Mouse (Mus musculus) neural tube, embryonic 10.5 days (tissue): ENCODE measurements at regions not wholly inside any gene's neighbourhood (a gene's known extent, or its start where the extent isn't known, plus 50 kb on each side); places are given as distances from the start of the nearest gene placed in this dataset.
"Not testable (repeated sequence)": the region's sequence is repeated elsewhere in the genome, so short reads cannot be mapped to it uniquely, and the experiment has no call there.

Experiments
- DNase-seq: peaks from one replicate; pipeline ENCODE4 v3.0.0-alpha.2; 2017; ENCODE audit warnings: low spot score; ENCODE audit errors: extremely low spot score

DNA sequence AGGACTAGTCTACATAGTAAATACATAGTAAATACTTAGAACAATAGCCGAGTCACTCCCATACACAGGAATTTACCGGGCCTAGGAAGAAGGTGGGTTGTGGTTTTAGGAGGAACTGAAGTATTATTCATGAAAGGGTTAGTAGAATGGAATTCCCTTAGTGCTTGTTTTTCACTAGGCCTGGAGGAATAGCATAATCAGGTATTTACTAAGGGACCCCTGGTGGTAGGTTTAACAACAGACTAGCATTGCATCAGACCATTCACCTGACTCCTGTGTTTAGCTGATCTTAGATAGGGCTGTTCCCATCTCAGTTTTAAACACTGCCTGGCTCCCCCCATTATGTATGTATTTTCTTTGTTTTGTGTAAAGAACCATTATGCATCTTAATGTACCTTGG is 339.0 kb downstream of the Dync2h1 start:
- not testable (repeated sequence) for DNase-seq

- DNase-seq: not testable (repeated sequence)
These were observed 349.3 kb downstream of the Dync2h1 start for GRCm38 (mm10) chr9:6834936-6835335.

DNA sequence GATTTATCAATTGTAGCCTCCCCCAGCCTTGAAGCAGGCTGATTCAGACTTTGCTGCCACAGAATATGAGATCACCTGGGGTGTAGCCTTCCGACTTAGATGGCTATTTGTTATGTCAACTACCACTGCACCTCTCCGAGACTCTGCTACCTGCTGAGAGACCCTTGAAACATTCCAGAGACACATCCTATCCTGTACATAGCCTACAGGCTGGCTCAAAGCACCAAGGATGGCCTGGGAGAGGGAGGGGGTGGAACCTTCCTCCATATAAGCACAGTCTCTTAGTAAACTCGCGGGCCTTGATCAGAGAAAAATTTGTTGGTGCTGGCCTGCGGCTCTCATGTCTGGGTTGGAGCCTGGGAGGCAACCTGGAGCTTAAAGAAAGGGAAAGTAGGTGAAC is 349.8 kb downstream of the Dync2h1 start:
- DNase-seq: no peak

DNA sequence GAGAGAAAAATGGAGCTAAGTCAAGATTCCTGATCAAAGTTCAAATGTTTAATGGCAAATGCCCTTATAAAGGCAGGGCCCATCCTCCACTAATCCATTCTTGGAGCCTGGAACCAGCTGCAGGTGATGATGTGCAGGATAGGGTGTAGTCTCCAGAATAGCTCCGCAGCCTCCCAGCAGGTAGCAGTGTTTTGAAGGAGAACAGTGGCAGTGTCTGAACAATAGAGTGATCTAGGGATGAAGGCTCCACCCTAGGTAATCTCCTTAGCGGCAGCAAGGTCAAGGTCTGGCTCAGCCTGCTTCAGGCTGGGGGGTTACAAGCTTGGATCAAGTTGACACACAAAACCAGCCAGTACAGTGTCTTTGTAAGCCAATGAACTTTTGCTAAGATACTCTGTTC is 351.4 kb downstream of the Dync2h1 start:
- DNase-seq: no peak

DNA sequence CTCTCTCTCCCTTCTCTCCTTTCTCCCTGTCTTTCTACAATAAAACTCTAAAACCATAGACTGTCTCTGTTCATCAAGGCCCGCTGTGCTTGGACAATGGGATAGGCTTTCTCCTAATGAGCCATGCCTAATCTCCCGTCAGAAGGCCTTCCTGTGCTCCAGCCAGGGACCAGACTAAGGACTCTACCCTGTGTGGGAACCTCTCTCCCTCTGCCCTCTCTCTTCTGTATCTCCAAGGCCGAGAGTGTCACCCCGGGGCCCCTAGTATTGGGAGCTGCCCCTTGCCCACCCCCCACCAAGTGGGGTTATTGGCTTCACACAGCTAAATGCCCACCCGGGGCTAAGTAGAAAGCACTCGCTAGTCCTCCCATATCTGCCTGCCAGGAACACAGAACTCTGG is 352.6 kb downstream of the Dync2h1 start:
- DNase-seq: not testable (repeated sequence)

DNA sequence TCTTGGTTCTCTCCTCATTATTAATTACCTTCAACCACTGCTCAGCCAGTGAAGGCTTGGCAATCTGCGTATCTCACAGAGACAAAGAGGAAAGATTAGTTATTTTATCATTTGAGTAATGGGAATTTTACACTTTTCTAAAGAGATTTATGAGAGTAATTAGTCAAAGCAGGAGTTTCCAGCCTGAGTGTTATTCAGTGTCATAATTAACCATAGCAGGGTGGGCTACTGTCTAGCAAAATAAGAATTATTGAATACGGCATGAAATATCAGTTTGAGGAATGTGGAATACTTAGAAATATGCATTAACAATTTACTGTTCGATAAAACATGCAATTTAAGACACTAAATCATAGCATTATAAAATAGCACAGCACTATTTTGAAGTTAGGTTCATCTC is 357.7 kb downstream of the Dync2h1 start:
- DNase-seq: no peak

- DNase-seq: no peak
These were observed 358.6 kb downstream of the Dync2h1 start for GRCm38 (mm10) chr9:6825609-6826008.

DNA sequence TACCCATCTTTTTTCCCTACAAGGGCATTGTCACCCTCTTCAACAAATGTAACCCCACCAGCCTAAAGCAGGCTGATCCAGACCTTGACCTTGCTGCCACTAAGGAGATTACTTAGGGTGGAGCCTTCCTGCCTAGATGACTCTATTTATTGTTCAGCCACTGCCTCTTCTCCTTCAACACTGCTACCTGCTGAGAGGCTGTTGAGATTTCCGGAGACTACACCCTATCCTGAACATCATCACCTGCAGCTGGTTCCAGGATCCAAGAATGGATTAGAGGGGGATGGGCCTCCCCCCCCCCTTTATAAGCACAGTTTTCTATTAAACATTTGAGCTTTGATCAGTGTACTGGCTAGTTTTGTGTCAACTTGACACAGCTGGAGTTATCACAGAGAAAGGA is 360.3 kb downstream of the Dync2h1 start:
- not testable (repeated sequence) for DNase-seq

DNA sequence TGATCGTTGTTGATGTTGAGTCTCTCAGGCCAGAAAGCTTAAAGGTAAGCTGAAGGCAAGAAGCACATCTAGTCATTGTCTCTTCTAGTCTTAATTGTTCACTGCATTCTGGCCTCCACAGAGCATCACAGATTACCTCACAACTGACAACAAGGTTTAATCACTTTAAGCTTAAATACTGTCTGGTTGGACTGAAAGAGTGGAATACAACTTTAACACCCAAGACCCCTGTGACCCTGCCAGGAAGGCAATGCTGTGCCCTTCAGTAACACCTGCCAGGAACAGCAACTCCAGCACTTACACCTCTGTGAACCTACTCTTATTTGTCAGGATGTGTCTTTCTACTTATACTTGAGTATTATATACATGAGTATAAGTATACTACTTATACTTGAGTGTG is 360.7 kb downstream of the Dync2h1 start:
- no peak for DNase-seq

GRCm38 (mm10) chr9:6776671-6777070 is 407.6 kb downstream of the Dync2h1 start:
- DNase-seq: no peak

GRCm38 (mm10) chr9:6741478-6741877 is 442.8 kb downstream of the Dync2h1 start:
- DNase-seq: no peak

DNA sequence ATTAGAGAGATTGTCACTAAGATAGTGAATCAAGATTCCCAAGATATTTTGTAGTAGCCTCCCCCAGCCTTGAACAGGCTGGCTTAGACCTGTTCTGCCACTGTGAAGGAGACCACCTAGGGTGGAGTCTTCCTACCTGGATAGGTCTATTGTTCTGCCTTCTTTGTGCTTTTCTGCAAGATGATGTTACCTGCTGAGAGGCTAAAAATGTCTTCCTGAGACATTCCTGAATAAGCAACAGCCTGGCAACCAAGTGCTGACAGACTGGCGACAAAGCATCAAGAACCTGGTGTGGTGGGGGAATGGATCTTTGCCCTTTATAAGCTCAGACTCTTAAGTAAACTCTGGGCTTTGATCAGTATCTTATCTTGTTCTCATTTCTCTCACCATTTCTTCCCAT is 447.8 kb downstream of the Dync2h1 start:
- no peak for DNase-seq

DNA sequence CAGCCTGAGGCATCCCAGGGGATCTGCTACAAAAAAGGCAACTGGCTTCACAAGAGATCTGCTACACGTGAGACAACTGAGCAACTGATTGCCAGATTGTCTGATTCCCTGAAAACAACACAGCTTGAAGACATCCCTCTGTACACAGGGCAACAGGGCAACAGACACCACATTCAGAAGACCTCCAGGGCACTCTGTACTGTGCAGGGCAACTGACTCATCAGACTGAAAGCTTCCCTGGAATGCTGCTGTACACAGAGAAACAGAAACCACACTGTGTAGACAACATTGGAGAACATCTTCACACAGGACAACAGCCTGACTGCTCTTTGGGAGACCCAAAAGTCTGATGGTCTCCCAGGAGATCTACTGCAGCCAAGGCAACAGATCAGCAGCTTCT is 456.8 kb upstream of the Ddi1 start:
- no peak for DNase-seq

- no peak for DNase-seq
These were observed 407.6 kb upstream of the Ddi1 start for GRCm38 (mm10) chr9:6677225-6677718.

- DNase-seq: peak; percentile 47
These were observed 398.6 kb upstream of the Ddi1 start for GRCm38 (mm10) chr9:6668001-6668969.

GRCm38 (mm10) chr9:6665679-6666078 is 396.0 kb upstream of the Ddi1 start:
- DNase-seq: no peak

GRCm38 (mm10) chr9:6652267-6652994 is 382.8 kb upstream of the Ddi1 start:
- DNase-seq: no peak

- no peak for DNase-seq
These were observed 382.1 kb upstream of the Ddi1 start for GRCm38 (mm10) chr9:6651572-6652236.

DNA sequence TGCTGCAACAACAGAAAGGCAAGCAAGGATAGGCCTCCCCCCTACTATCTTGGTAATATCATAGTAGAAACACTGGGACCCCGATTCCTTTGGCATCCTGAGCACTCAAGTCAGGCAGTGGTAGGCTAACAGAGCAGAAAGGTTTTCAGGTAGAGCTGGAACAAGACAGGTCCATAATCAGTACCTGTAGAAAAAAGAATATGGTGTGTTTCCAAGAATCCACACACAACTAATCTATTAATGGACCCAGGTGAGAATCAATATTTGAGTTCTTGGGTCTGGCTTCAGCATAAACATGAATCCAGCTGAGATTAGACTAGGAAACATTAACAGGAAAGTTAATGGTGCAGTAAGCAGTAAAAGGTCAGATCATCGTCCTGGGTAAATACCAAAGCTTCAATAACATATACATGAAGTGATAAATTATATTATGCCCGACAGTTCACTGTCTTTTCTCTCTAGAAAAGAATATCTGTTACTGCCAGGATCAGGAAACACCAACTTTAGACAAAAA is 376.2 kb upstream of the Ddi1 start:
- no peak for DNase-seq

DNA sequence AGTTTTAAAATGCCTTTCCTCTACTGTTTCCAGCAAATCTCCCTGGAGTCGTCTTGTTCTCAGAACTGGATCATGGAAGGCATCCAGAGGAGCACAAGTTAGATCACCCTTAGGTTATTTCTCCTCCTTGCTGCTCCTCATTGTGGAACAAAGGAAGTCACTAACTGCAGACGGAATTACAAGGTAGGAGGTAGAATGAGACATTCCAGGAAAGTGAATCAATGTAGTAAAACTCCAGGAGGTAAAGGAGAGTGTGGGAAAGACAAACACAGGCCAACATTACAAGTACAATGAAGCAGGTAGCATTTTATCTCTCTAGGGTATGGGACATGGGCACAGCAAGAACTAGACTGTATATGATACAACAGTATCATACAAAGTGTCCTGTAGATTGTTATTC is 375.7 kb upstream of the Ddi1 start:
- no peak for DNase-seq

- DNase-seq: no peak
These were observed 347.5 kb upstream of the Ddi1 start for GRCm38 (mm10) chr9:6617155-6617554.

DNA sequence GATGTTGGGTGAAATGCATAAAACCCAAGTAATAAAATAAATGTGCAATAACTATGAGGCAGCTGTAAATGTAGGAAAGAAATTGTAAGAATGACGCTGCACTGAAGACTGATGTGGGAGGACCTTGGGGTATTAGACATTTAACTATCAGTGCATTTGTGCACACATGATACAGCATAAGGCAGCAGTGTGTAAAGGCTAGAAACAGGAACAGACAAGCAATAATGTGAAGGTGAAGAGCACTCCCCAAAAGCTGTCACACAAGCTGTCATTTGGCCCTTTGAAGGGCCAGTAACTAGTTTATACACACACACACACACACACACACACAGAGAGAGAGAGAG is 339.6 kb upstream of the Ddi1 start:
- no peak for DNase-seq
